Mouse (Mus musculus) heart, postnatal 0 days (tissue): ENCODE measurements at regions not wholly inside any gene's neighbourhood (a gene's known extent, or its start where the extent isn't known, plus 50 kb on each side); places are given as distances from the start of the nearest gene placed in this dataset.

ENCODE experiments used
- CTCF ChIP-seq: IDR thresholded peaks from 2 replicates; pipeline ENCODE4 v1.5.1; 2016; ENCODE audit warnings: antibody characterized with exemption, control low read depth, low read depth
- EP300 ChIP-seq: IDR thresholded peaks from 2 replicates; pipeline ENCODE4 v1.6.1; 2016; ENCODE audit warnings: antibody characterized with exemption, low read depth

DNA sequence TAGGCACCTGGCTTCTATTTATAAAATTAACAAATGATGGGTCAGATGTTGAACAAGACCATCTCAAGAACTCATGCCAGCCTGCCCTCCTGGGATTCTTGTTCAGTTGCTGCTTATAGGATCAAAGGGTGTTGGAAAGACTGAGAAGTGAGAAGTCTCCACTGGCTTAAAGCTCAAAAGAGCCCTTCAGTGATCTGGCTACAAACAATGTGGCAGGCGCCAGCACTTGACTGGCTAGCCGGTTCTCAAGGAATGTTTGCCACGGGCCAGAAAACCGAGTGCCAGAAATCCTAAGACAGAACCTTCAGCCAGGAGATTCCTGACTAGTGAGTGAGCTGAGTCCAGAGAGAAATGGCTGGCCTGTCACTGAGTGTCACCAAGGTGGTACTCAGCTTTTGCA is 93.6 kb upstream of the Med14 start:
- TF ChIP-seq CTCF = no peak
- TF ChIP-seq EP300 = no peak
